Mouse (Mus musculus) small intestine, adult 2 months (tissue): ENCODE results near the gene Tubb5. TPM values are rescaled to one million over a fixed set of nuclear protein-coding genes. Genes with fewer than 3 reads are reported as not detected.

ENCODE experiments used
- H3K27ac ChIP-seq: fragments of 200-500 bp; 2 replicates; pipeline ENCODE4 v1.5.1; 2012; ENCODE audit warnings: low read depth, low read length, control low read depth, inconsistent platforms; ENCODE audit not compliant: insufficient read depth
- H3K27me3 ChIP-seq: fragments of 200-500 bp; 2 replicates; pipeline ENCODE4 v1.6.1; 2012; ENCODE audit warnings: mild to moderate bottlenecking, moderate library complexity, low read length, inconsistent platforms; ENCODE audit not compliant: control insufficient read depth, insufficient read depth
- H3K36me3 ChIP-seq: fragments of 200-500 bp; 2 replicates; pipeline ENCODE4 v1.6.1; 2012; ENCODE audit warnings: mild to moderate bottlenecking, low read length, control low read depth, inconsistent platforms; ENCODE audit not compliant: control insufficient read depth, insufficient read depth
- H3K4me1 ChIP-seq: fragments of 200-500 bp; 2 replicates; pipeline ENCODE4 v1.6.1; 2012; ENCODE audit warnings: low read length, inconsistent platforms, mixed read lengths; ENCODE audit not compliant: control insufficient read depth, insufficient read depth, insufficient read length
- H3K4me3 ChIP-seq: fragments of 200-500 bp; 2 replicates; pipeline ENCODE4 v1.5.1; 2012; ENCODE audit warnings: low read depth, mild to moderate bottlenecking, control low read depth, inconsistent platforms, low read length, moderate library complexity
- CTCF ChIP-seq: fragments of 200-500 bp; IDR thresholded peaks from 2 replicates; pipeline ENCODE4 v1.5.1; 2012; ENCODE audit warnings: low read depth, mild to moderate bottlenecking, control low read depth, inconsistent platforms, low read length, moderate library complexity, mixed read lengths; ENCODE audit not compliant: insufficient replicate concordance, insufficient read length; ENCODE audit errors: extremely low read depth
- POLR2A ChIP-seq: fragments of 200-500 bp; IDR thresholded peaks from 2 replicates; pipeline ENCODE4 v1.6.1; 2012; ENCODE audit warnings: low read depth, mild to moderate bottlenecking, control low read depth, inconsistent platforms, low read length, moderate library complexity
- WGBS: fragments of 180-500 bp; shearing (Covaris S2); methylation state at CpG from one replicate; pipeline ENCODE4 v1.1.7; 2018; 5-methylcytosine and 5-hydroxymethylcytosine counted together
- polyA plus RNA-seq: library from polyadenylated mRNA; depleted of rRNA; stranded (reverse); fragments of >200 nt; gene quantifications from 2 replicates; pipeline ENCODE4 v1.2.3, GENCODE M21; 2012

Gene Tubb5
- polyA plus RNA-seq, 1 experiment = 157 TPM

DNA sequence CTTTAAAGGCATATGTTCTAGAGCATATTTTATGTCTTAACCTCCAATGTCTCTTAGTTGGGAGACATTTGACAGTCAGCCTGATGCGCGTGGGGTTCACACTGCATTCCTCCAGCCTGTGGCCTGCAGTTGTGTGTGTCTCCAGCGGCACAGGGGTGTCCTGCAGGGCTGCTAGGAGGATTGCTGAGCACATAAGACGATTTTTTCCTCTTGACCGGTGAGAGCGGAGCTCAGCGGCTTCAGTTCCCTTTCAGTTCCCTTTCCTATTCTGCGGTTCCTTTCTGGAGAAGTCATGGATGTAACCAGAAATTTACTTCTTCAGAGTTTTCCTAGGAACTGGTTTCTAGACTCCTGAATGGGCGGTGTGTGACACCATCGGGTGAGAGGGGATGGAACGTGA, 28.7 kb downstream of the Tubb5 start:
- Histone ChIP-seq H3K4me1 (peaks cover 17% of the 10 kb centered on the region; the same call in 1 of the 2 replicates), H3K4me3 (no peak overlapping the region), H3K27me3 (no peaks in the 10 kb centered on the region), H3K27ac (no peak overlapping the region), H3K36me3 (no peaks in the 10 kb centered on the region)
- 89% methylated on average over 11 of the region's 11 CpGs for WGBS
- TF ChIP-seq POLR2A (no peak), CTCF (no peak)

DNA sequence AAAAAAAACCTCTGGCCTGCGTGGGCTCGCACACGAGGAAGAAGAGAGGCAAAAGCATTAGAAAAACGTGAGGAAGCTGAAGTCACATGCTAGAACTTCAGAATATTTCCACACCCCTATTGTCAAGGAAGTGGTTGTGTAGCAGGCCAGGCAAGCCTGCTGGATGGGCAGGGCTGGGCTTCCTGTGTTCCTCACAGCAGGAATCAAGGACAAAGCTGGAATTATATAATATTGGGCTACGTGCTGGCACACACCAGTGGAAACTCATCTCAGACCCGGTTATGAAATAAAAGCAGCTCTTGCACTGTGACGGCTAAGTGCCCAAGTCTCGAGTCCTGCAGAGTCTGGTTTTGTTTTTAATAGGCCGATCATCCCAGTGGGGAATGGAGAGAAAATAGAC, 30.0 kb downstream of the Tubb5 start:
- H3K4me1 ChIP-seq = peaks cover 9% of the 10 kb centered on the region; the same call in 1 of the 2 replicates
- no peak overlapping the region for H3K4me3 ChIP-seq
- WGBS = 47% methylated on average over 9 of the region's 9 CpGs
- no peaks in the 10 kb centered on the region for H3K27me3 ChIP-seq
- TF ChIP-seq POLR2A (no peak), CTCF (no peak)
- H3K36me3 ChIP-seq = no peaks in the 10 kb centered on the region
- peak overlapping the region; percentile 72 for H3K27ac ChIP-seq

DNA sequence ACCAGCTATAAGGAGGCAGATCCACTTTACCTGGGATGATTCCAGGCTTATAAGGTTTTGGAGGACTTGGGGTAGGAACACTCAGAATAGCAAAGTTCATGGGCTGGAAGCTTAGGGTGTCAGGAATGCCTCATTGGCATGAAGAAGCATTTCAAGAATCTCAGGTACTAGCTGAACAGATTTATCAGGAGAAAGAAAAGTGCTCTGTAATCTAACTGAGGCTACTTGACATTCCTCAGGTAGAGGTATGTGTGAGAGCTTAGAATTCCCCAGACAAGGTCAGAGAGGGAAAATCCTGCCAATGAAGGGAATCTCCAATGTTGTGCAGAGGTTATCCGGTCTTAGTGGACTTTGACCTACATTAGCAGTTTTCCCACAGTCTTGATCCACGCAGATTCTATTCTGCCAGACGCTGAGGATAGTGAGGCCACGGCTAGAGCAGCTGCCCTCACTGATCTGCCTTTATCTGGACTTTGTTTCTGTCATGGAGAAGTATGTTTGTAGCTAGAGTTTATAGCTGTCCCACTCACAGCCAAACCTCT, 34.2 kb downstream of the Tubb5 start:
- WGBS = 19% methylated on average over 4 of the region's 4 CpGs
- no peaks in the 10 kb centered on the region for H3K27me3 ChIP-seq
- H3K27ac ChIP-seq = no peak overlapping the region
- peaks cover 8% of the 10 kb centered on the region; the same call in 1 of the 2 replicates for H3K4me1 ChIP-seq
- H3K4me3 ChIP-seq = no peak overlapping the region
- TF ChIP-seq CTCF = no peak
- TF ChIP-seq POLR2A = no peak
- no peaks in the 10 kb centered on the region for H3K36me3 ChIP-seq

DNA sequence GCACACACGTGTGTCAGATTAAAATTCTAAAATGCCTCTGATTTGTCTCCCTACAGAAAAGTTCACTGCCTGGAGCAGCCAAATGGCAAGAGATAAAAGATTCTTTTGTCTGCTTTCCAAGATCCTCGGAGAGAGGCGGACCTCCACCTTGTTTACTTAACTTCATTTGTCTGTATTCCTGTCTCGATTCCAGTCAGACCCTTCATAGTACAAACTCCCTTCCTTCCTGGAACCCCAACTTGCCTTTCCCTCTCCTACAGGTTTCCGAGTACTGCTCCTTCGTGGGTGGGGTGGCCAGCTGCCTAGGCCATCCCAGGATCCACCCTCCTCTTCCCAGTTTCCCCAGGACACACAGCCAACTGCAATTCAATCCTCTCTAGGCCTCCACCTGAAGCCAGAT, 35.1 kb downstream of the Tubb5 start:
- WGBS = 25% methylated on average over 6 of the region's 6 CpGs
- no peak for TF ChIP-seq POLR2A
- no peak for TF ChIP-seq CTCF
- Histone ChIP-seq H3K27me3 (no peaks in the 10 kb centered on the region), H3K27ac (peak overlapping the region; percentile 10; the same call in 1 of the 2 replicates), H3K36me3 (no peaks in the 10 kb centered on the region), H3K4me3 (no peak overlapping the region), H3K4me1 (peaks cover 8% of the 10 kb centered on the region; the same call in 1 of the 2 replicates)

DNA sequence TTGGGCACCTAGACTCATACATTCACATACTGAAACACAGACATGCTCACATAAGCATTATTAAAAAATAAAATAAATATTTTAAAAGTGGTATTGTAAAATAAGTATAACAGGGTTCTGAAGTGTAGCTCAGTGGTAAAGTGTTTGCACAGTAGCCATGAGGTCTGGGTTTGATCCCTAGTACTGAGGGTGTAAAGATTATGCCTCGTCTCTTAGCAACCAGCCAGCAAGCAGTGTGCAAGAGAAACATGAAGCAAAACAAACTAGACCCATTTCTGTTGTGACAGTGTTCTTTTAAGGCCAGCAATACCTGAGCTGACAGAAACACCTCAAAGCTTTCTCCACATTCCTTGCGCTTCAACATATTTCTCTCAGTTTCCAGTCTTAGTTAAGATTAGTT, 37.2 kb downstream of the Tubb5 start:
- no peak overlapping the region for H3K4me3 ChIP-seq
- no peaks in the 10 kb centered on the region for H3K36me3 ChIP-seq
- no peak overlapping the region for H3K27ac ChIP-seq
- WGBS = 88% methylated on average over 2 of the region's 2 CpGs
- TF ChIP-seq CTCF (no peak), POLR2A (no peak)
- H3K4me1 ChIP-seq = peaks cover 8% of the 10 kb centered on the region; the same call in 1 of the 2 replicates
- no peaks in the 10 kb centered on the region for H3K27me3 ChIP-seq

DNA sequence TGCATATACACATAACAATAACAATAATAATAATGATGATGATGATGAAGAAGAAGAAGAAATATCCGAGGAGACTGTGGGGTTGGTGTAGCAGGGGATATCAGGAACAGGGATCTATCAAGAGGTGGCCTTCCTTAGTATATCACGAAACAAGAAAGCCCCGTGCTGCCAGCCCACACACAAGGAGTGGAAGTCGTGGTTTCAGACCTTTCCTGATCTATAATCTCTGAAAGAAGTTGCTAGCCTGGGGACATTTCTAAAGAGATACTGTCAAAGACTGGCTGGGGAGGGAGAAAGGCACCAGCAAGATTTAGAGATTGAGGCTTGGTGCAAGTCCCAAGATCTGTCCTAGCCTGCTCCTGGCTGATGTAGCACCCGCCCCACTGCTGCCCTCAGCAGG, 41.3 kb downstream of the Tubb5 start:
- 79% methylated on average over 5 of the region's 5 CpGs for WGBS
- Histone ChIP-seq H3K4me3 (no peak overlapping the region), H3K4me1 (no peaks in the 10 kb centered on the region), H3K27me3 (no peaks in the 10 kb centered on the region), H3K27ac (no peak overlapping the region), H3K36me3 (no peaks in the 10 kb centered on the region)
- TF ChIP-seq POLR2A (no peak), CTCF (no peak)

DNA sequence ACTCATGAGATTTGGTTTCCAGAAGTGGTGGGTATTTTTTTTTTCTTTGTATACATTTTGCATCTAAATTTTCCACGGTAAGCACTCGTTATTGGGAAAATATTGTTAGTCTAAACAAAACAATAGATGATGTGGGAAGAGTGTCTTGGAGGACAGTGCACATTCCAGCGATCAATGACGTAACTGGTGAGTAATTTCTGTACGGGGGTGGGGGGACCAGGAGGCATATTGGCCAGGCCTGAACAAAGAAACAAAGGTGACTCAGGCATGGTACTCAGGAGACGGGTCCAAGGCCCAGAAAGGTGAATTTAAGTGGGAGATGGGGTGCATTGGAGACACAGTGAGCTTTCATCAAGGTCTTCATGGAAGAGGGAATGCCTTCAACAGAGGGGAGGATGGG, 42.5 kb downstream of the Tubb5 start:
- H3K4me1 ChIP-seq = no peaks in the 10 kb centered on the region
- H3K36me3 ChIP-seq = no peaks in the 10 kb centered on the region
- no peak overlapping the region for H3K27ac ChIP-seq
- TF ChIP-seq POLR2A (no peak), CTCF (no peak)
- 67% methylated on average over 6 of the region's 6 CpGs for WGBS
- no peak overlapping the region for H3K4me3 ChIP-seq
- no peaks in the 10 kb centered on the region for H3K27me3 ChIP-seq
